Mouse (Mus musculus): ENCODE results near the gene Tmem8.

The Tmem8 gene

DNA sequence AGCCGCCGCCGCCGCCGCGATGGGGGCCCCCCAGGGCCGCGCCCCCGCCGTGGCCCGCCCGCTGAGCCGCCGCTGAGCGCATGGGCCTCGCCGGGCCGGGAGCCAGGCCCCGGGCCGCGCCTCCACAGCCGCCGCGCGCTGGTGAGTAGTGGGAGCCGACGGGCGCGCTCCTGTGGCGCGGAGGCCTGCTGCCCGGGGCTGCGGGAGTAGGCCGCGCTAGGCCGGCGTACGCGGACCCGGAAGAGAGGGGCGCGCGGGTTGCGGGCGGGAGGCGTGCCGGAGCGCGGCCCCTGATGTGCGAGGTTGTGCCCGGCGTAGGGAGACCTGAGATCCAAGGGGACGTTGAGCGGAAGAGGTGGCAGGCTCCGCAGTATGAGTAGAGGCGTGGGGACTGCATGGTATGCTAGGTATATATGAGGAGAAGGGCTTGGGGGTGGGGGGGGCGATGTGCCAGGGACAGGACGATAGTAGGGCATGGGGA lies 25.8 kb downstream of the Tmem8 start:
- DNase-seq (ENCODE audit: low read depth, low spot score) = no peak

DNA sequence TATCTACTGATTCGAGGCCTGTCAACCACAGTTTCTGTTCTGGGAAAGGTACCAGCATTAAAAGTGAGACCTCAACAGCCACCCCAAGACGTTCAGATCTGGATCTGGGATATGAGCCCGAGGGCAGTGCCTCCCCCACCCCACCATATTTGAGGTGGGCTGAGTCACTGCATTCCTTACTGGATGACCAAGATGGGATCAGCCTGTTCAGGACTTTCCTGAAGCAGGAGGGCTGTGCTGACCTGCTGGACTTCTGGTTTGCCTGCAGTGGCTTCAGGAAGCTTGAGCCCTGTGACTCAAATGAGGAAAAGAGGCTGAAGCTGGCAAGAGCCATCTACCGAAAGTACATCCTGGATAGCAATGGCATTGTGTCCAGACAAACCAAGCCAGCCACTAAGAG lies 29.7 kb downstream of the Tmem8 start:
- DNase-seq (ENCODE audit: low read depth, low spot score) = no peak

DNA sequence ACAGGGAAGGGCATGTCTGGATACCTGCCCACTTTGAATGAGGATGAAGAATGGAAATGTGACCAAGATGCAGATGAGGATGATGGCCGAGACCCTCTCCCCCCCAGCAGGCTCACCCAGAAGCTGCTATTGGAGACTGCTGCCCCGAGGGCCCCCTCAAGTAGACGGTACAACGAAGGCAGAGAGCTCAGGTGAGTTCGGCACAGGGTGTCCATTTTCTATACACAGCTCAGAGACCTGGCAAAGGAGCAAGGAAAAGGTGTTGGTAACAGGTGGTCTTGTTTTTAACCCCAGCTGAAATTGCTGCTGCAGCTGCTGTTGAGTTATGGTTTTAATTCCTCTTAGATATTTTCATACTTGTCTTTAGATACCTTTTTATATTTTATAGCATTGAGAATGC lies 30.3 kb downstream of the Tmem8 start:
- DNase-seq (ENCODE audit: low read depth, low spot score) = no peak

DNA sequence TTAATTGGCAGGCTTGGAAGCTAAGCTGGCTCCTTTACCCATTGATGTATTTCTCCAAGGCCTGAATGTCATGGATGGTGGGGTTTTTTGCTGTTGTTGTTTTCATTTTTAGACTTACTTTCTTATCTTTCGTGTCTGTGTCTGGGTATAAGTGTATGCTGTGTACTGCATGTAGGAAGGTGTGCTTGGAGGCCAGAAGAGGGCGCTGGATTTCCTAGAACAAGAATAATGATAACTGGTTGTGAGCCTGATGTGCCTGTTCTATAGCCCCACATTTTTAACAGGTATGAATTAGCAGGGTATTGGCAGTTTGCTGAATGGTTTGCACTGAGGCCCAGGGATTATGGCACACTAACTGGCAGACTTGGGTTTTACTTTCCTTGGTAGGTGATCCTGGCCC lies 36.0 kb downstream of the Tmem8 start:
- DNase-seq (ENCODE audit: low read depth, low spot score) = no peak

DNA sequence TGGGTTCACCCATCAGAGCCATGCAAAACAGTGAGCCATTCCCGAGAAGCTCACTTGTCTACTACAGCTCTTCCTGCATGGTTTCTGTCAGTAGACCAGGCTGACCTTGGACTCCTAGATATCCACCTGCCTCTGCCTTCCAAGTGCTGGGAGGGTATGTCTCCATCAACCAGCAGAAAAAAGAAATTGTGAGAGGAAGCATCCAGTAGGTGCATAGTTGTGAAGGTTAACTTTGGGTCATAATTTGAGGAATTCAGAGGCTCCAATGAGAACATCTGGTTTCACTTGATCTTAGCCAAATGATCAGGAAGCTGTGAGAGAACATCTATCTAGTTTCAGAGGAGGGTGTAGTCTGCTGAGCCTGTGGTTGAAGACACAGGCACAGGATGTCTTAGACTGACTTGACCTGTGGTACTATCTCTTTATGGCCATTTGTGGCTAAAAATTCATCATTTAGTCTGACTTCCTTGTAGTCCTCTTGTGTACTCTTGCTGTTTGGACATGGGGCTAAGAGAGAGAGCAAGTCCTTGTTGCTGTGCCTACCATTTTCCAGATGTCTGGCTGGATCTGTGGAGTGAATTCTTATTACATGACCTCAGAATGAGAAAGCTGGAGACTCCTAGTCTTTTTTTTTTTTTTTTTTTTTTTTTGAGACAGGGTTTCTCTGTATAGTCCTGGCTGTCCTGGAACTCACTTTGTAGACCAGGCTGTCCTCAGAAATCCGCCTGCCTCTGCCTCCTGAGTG lies 39.0 kb downstream of the Tmem8 start:
- no peak for DNase-seq (ENCODE audit: low read depth, low spot score)

DNA sequence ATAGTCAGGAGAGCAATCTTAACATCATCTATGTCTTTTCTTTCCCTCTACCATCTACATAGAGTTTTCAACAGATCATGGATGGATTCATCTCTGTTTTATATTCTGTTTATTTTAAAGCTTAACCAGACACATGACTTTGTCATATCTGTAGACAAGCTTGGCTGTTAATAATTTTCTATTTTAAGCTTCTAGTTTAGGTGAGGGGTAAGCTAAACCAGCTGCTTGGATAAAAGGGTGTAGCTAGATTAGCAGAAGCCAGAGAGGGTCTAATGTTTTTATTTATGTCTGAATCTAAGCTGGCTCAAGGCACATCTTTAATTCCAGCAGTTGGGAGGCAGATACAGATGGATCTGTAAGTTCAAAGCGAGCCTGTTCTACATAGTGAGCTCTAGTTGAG lies 49.6 kb downstream of the Tmem8 start:
- DNase-seq (ENCODE audit: low read depth, low spot score) = no peak

DNA sequence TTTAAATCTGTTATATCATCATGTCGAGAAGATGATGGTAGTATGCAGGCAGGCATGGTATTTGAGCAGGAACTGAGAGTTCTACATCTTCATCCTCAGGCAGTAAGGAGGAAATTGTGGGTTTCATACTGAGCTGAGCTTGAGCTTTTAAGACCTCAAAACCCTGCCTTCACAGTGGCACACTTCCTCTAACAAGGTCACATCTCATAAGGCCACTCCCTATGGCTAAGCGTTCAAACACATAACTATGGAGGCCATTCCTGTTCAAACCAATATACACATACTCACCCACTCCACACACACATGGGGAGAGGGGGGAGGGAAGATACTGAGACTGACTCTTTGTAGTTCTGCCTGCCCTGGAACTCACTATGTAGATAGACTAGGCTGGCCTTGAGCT lies 54.9 kb downstream of the Tmem8 start:
- DNase-seq (ENCODE audit: low read depth, low spot score) = no peak

Data from c-Kit-negative CD71-positive TER-119-positive erythroid progenitor cells, embryonic 14.5 days (primary cell).